Mouse (Mus musculus) gastrocnemius, adult 8-10 months (tissue): ENCODE results near the gene Ptgfrn. TPM values are rescaled to one million over a fixed set of nuclear protein-coding genes. Genes with fewer than 3 reads are reported as not detected.

Experiments
- DNase-seq, 2 experiments: peaks; one replicate each; pipeline ENCODE4 v3.0.0; 2022; ENCODE audit warnings: low spot score in 2 of 2
- total RNA-seq, 4 experiments: library from RNA; stranded (reverse); gene quantifications; 2 replicates each; pipeline ENCODE4 v1.2.4; 2022

Gene Ptgfrn
- total RNA-seq, 4 experiments from 2014 or later = 4.5 to 6.3 (median 5.4) TPM

DNA sequence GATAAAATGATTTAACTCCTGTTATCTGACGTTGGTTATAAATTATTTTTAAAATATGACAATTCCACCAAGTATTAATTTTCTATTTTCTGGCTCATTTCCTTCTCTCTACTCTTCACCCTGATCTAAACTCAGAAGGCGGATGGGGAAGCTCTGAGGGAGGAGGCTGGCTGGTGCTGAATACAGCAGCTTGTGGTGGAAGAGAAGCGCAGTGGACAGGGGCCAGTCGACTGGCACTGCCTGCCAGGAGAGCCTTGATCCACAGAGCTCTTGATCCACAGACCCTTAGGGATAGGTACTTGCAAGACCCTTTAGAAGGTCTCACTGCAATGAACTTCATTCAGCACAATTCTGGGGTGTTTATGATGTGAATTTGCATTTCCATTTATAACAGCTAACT lies 29.2 kb downstream of the Ptgfrn start:
- DNase-seq = no peak

DNA sequence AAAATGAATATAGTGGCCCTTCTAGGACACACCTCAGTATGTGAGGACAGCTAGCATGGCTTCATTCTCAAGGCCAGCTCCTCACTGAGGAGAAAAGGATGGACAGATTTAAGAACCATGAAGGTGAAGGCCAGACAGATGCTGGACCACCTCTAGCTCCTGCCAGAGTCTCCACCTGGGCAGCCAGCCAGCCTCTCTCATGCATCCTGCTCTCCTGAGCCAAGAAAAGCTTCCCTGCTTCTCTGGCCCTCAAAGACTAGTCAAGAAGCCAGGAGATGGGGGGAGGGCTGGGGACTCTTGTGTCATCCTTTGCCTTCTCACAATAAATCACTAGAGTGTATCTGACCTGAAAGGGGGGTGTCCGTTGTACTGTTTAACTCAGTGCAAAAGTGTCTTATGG lies 31.7 kb downstream of the Ptgfrn start:
- DNase-seq = peak in 1 of 2 experiments; percentile 31

DNA sequence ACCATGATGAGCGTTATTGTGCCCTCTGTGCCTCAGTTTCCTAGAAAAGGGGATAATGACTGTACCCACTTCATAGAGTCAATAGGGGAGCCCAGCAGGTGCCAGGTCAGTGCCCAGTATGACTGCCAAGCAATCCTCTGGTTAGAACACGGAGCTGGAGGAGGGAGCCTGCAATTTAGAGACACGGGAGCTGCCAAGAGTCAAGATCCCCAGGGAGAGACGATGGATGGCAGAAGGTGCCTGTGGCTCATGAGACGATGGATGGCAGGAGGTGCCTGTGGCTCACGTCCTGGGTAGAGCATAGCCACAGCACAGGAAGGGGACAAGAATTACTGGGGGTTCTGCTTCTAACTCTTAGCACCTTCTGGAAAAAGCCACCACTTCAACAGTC lies 32.4 kb downstream of the Ptgfrn start:
- DNase-seq = no peak

DNA sequence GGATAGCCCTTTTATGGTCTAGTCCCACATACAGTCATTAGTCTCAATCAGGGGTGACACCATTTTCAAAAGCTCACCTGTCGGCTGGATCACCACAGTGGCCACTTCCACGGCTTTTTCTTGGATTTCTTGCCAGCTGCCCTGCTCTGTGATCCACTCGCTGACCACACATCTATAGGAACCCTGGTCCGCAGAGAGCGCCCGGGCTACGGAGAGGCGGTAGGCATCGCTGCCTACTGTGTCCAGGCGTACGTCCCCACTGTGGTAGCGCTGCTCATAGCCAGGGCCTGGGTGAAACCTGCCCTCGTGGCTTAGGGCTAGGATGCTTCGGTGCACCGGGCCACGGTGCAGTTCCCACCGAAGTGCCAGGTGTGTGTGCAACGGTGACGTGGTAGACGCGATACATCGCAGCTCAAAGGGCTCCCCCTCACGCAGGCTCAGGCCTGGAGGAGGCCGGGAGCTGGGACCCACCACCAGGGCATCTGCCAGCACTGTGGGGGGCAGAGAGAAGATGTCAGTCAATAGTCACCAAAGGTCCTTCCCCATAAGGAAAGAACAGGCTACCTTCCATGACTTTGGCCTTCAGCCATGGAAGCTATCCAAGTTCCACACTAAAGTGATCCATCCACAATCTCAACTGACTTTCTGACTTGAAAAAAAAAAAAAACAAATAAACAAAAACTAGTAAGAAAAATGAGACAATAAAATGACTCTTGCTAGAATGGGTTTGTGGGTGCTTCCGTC lies 32.9 kb downstream of the Ptgfrn start:
- DNase-seq = no peak

DNA sequence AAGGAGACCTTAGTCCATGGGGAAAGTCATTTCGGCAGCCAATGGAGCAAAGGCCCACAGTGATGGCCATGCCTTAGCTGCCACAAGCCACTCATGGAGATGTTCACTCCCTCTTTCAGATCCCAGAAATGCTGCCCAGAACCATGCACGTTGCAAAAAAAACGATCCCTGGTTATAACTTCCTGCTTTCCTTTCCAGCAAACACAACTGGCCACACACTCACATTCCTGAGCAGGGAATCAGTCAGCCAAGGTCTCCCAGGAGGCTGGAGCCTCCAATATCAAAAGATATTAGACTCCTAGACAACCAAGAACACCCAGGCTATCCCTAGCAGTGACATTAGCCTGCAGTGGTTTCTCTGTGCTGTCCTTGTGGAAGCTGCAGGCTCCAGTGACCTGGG lies 34.2 kb downstream of the Ptgfrn start:
- no peak for DNase-seq

DNA sequence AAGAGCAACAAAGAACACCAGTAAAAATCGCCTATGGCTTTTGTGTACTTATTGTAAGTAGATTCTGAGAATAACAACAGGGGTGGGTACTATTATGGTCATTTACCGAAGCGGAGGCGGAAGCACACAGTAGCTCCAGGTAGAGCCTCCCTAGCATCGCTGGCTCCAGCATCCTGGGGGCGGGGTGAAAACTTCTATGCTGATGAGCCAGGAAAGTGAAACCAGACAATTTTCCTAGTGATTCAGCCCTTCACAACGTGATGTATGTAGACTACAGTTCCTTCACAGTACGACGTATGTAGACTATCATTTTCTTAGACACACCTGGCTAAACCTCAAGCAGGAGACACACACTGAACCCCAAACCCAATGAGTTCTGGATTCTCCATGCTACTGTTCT lies 36.7 kb downstream of the Ptgfrn start:
- DNase-seq = no peak

DNA sequence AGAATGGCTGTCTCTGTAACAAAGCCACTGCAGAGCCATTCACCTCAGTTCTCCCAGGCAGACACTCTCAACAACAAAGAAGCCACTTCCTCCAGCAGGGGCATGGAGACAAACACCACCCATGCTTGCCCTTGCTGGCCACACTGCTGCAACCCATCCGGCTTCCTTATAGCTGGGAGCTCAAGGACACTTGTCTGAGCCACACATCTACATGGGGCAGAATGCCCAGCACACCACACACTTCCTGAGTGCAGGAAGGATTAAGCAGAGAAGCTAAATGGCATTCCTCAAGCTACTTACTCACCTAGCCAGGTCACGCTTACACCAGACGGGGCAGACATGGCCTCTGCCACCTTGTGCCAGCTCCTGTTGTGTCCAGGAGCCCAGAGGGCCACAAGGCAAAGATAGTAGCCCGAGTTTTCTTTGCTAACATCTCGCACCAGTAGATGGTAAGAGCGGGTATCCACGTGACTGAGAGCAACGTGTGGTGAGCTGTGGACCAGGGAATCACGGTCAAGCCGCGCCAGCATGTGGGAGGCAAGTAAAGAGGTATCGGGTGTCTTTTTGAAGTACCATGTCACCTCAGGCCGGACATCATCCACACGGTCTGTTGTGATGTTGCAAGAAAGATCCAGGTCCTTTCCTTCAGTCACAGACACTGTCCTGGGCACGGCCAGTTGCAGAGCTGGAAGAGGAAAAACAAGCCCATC lies 37.4 kb downstream of the Ptgfrn start:
- DNase-seq = no peak

DNA sequence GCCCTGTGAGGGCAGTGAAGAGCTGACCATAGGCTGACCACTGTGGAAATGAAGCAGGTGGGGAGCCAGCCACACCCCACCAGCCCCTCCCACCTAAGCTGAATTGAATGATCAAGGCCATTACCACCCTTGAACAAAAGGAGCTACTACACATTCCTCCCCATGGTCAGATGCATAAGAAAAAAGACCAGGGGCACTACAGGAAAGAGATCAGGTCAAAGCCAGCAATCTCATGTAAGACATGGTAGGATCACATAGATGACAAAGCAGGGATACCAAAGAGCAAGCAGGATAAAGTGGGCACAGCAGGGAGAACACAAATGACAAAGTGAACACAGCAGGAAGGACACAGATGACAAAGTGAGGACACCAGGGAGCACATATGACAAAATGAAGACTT lies 38.5 kb downstream of the Ptgfrn start:
- no peak for DNase-seq

DNA sequence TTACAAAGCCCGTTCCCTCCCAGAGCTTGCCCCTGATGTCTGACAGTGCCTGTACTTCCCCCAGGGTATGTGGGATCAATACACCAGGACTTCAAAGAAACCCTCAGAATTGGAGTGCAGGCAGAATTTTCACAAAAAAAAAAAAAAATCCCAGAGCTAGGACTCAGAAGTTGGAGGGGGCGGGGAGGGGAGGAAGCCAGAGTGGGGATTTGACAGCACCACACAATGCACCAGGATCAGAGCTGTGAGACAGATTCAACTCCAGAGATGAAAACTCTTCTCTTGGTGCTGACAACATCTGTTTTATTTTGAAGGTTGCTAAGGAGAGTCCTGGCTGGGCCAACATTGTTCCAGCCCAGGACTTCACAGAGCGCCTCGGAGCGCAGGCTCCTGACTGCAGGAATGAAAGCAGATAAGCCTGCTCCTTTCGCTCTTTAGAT lies 39.3 kb downstream of the Ptgfrn start:
- DNase-seq = no peak

DNA sequence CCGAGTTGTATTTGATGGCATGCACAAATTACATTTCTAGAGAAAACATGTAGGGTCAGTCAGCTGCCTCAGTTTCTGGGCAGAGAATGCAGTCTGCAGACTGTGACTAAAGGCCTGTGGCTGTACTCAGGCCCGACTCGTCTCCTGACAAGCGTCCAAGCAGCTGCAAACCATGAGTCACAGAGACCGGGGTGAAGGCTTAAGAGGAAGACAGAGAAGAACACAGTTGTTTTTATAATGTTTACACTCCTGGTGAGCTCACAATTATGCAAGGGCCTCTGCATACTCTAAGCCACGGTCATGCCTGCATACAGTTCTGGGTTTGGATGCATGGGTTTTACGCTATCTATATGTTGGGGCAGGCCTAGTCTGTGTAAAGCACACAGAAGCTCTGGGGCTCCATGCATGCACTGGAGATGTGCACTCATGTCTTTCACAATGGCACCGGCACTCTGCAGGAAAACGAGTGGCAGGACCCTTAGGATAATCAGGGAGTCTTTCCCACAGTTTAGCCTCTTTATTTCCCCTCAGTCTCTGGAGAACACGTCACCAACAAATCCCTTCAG lies 39.8 kb downstream of the Ptgfrn start:
- DNase-seq = peak; percentile 31 to 66

DNA sequence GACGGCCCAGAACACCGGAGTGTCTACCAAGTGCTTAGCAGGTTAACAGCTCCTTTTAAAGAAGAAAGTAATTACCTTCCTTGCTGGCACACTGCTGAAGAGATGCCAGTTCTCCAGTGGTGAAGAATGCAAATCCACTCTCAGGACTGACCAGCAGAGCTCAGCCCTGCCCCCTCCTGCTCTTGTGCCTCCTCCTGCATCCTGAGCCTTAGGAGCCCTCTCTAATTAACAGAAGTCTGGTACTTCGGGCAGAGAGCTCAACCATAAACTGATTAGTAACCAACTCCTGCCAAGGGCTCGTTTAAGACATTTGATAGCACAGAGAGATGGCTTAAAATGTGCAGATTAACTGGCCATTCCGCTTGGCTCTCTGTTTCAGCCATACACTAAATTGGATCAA lies 41.4 kb downstream of the Ptgfrn start:
- DNase-seq = no peak

DNA sequence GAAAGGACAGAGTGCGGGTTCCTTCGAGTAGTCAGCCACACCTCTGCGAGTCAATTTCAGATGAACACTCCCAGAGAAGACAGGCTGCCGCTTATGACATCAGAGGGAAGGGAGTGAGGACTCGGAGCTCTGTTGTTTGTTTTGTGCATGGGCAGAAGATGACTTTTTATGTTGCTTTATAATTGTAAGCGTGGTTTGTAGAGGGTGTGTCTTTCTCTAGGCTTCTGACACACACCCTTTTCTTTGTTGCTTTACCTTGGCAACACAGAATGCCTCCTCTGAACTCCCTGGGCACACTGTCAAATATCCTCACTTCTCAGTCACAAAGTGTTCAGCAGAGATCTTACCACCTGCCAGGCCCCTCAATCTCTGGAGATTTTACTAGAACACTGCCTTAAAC lies 43.9 kb downstream of the Ptgfrn start:
- DNase-seq = no peak

DNA sequence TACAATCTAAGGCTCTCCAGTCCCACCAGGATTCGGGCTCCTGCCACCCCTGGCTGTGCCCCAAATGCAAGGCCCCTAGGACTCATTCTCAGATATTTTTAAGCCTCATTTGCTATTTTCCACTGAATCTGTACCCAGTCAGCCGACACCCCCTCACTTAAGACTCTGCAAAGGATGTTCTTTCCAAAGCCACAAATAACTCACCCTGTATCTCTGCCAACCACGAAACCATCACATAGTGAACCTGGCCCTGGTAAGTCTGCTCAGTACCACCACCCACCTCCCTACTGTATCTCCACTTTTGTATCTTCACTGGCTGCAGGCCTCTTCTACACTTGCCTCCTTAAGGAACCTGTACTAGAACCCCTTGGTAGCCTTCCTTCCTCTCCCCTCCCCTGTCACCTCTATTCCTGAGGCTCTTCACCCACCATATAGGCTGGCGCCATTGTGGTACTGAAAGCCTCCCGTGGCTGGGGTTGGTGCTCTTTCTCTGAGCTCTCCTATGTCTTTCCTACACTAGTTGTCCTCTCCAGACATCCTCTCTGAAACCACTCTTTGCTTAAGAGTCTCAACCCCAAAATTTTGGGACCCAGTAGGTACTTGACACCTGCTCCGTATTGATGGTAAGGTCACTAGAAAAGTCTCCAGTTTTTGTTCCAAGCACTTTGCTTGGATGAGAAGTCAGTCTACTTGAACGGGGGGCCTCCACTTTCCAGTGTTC lies 48.1 kb downstream of the Ptgfrn start:
- DNase-seq = no peak

DNA sequence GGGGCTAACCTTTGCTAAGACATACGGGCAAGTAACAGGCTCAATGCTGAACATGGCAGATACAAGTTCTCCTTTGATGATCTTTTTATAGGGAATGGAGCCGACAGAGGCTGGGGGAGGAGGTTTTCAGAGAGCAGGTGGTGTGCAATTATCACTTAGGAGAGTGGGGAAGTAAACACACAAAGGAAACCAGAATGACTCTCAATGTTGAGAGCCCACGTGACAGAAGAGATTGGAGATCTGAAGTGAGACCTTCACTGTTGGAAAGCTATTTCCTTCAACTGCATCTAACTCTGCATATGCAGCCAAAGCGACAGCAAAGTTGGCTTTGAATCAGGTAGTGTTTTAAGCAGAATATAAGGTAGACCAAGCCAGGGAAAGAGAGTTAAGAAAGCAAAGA lies 50.9 kb downstream of the Ptgfrn start:
- DNase-seq = no peak

DNA sequence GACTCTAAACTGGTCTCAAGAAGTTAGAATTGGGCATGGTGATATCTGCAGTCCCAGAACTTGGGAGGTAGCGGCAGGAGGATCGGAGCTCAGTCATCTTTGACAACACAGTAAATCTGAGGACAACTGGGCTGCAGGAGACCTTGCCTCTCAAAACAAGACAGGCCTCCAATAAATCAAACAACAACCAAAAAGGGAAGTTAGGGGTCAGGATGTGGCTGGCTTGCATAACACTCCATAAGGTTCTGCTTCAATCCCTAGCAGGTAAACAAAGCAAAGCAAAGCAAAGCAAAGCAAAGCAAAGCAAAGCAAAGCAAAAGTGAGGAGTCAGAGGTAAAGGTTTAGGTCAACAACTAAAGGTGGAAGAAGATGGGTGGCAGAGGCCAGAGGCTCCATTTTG lies 51.9 kb downstream of the Ptgfrn start:
- DNase-seq = no peak

DNA sequence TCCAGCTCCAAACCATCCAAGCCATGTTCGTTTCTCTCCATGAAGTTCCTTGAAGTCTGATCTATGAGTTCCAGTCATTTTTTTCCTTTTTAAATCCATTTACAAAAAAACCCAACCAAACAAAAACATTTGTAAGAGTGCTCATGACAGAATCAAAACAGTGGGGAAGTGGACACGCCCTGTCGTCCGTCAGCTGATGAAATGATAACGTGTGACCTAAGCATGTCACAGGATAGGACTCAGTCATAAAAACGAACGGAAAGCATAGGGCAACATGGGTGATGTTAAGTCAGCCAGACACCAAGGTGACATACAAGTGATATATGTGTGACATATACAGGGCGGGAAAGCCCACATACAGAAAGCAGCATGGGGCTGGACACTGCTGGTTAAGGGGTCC lies 54.9 kb downstream of the Ptgfrn start:
- DNase-seq = no peak

DNA sequence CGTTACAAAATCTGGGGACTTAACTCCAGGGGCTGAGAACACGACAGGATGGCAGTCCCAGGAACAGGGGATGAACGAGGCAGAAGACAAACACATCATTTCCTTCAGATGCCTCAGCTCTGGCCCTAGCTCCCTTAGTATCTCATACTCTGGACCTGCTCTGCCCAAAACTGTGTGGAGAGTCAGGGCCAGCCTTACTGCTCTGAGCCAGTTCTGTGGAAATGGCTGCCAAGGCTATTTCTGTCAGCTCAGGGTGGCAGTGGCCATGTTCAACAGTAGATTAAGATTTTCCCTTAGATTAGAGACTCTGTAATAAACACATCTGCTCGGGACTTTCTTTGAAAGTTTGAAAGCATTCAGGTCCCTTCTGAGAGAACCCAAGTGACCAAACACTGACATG lies 58.5 kb downstream of the Ptgfrn start:
- DNase-seq = no peak

DNA sequence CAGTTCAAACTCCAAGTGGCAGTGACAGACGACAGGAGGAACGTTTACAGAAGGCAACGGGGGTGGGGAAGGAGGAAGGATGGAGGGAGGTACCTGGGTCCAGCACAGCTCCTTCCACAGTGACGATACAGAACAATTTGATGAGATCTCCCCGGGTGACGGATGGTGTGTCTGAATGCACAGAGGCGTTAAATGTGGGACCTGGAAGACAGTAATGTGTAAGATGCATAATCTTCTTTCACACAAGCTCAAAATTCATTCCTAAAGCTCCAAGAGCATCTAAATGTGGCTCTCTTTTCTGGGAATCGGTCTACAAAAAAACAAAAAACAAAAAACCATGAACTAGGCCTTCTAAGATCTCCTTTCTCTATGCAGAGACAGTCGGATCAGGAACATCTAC lies 60.1 kb downstream of the Ptgfrn start:
- no peak for DNase-seq

DNA sequence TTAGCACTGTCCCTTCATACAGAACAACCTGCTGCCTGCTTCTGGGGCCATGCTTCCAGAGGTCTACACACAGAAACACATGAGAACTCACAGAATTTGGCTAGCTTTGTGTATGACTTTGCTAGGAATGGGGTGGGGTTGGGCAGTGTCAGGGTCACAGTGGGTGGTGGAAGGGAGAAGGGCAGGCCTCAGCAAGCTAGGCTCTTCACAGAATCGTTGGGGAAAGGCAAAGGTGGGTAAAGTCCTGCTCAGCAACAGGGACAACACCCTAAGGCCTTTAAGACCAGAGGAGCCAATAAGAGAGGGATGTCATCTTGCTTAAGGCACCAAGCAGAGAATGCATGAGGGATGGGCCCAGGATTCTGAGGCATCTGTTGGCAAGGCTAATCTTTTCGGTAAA lies 61.3 kb downstream of the Ptgfrn start:
- no peak for DNase-seq

DNA sequence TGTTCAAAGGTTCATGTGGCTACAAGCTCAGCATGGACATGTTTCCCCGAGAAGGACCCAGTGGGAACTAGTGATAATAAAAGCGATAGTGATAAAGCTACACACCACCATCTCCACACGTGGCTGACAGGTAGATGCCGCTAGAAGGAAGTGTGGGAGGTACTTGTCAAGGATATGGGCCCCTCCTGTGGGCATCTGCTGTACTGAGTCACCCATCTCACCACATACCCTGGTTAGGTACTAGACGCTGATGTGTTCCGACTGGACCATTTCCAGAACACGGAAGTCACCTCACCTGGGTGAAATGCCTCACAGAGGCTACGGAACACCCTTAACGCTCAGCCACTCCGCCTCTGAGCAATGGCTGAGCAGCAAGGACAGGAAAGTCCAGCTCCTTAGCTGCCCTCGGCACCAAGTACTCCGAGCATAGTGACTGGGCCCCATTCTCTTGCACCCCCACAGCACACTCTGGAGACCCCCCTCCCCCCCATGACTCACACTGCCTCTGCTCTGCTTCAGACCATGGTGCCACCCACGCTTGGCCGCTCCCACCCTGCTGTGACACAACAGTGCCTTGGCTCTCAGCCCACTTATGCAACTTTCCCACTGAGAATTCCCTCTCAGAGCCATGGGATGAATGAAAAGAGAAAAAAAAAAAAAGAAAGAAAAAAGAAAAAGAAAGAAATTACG lies 62.3 kb downstream of the Ptgfrn start:
- DNase-seq = peak; percentile 59 to 70

DNA sequence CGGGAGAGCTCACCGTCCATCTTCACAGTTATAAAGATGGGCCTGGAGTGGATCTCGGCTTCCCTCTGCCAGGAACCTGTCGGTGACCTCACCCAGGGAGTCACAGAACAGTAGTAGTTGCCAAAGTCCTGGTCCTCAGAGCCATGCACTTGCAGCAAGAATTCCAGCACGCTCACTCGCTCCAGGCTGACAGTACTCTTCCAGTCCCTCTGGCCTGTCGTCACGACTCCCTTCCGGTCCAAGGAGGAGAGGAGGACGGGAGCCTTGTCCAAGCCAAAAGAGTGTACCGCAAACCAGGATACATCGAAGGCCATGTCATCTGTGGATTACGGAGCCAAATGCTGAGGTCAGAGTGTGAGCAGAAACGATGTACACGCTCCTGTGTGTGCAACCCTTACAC lies 64.6 kb downstream of the Ptgfrn start:
- peak; percentile 70 to 75 for DNase-seq

DNA sequence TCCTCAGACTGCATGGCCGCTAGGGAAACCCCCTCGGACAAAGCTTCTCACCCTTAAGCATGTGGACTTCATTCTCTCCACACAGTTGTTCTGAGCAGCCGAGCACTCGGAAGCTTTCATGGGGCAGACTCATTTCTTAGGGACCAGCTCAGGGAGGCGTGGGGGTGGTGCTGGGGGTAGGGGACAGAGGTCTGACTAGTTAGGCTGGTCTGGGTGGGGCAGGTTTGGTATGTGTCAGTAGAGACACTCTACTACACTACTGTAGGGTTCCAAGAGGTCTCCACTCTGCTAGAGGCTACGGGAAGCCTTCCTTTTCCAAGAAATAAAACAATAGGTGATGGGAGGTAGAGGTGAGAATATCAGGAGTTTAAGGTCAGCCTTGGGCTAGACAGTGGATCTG lies 65.4 kb downstream of the Ptgfrn start:
- DNase-seq = no peak
